Mouse (Mus musculus) megakaryocyte, adult 5-6 weeks (primary cell): Measurements from ENCODE around the gene Capn1. TPM values are rescaled to one million over a fixed set of nuclear protein-coding genes. Genes with fewer than 3 reads are reported as not detected.

Experiments used
- ATAC-seq: 2 replicates; pipeline ENCODE4 v1.8.0; 2016; ENCODE audit warnings: mild to moderate bottlenecking, inconsistent platforms; ENCODE audit not compliant: poor library complexity, severe bottlenecking
- total RNA-seq, 2 experiments: library from RNA; stranded (forward) in 1 of 2; stranded (reverse) in 1 of 2; fragments of 153-499, 151-499 nt in 1 of 2; fragments of 221-1000, 200-1000 nt in 1 of 2; gene quantifications; 2 replicates each; pipeline versions ENCODE4 v1.2.3 to v1.2.4; 2015 to 2017

The Capn1 gene
- total RNA-seq, 2 experiments from 2014 or later = 31.1 to 54.8 TPM

- 0 out of 2 replicates have a peak, but pooled peaks have one; percentile 13 for ATAC-seq
Measured at GRCm38 (mm10) chr19:5991467-5991866, 24.2 kb downstream of the Capn1 start.

GRCm38 (mm10) chr19:5990921-5991320, 24.8 kb downstream of the Capn1 start:
- ATAC-seq = no peak

DNA sequence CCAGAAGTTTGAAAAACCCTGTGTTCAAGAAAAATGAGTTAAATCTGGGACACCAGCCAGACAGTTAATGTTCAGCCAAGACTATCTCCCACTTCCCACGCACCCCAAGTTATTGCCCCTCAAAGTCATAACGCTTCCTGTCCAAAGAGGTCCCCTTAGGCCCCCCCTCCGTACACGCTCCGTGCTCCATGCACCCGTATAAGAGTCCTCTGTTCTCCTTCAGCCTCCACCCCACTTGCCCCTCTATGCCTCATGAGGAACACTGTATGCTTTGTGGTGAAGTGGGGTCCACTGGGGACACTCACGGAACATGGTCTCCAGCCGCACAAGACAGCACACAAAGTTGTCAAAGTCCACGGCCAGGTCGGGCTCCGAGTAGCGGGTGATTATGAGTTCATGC, 25.7 kb downstream of the Capn1 start:
- ATAC-seq = no peak

DNA sequence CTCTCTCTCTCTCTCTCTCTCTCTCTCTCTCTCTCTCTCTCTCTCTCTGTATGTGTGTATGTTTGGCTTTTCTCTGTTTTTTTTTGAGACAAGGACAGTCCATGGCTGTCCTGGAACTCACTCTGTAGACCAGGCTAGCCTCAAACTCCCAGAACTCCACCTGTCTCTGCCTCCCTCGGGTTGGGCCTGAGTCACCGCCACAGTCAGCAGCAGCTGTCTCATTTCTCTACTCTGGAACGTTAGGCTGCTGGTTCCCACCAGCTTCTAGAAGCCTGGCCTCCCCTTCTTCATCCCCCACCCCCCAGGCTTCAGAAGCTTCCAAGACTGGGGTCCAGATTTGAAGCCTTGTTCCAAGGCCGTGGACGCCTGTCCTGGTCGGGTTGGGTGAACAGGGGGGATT, 26.1 kb downstream of the Capn1 start:
- no peak for ATAC-seq

- ATAC-seq = peak; percentile 92
Measured at GRCm38 (mm10) chr19:5988815-5989452, 26.8 kb downstream of the Capn1 start.

DNA sequence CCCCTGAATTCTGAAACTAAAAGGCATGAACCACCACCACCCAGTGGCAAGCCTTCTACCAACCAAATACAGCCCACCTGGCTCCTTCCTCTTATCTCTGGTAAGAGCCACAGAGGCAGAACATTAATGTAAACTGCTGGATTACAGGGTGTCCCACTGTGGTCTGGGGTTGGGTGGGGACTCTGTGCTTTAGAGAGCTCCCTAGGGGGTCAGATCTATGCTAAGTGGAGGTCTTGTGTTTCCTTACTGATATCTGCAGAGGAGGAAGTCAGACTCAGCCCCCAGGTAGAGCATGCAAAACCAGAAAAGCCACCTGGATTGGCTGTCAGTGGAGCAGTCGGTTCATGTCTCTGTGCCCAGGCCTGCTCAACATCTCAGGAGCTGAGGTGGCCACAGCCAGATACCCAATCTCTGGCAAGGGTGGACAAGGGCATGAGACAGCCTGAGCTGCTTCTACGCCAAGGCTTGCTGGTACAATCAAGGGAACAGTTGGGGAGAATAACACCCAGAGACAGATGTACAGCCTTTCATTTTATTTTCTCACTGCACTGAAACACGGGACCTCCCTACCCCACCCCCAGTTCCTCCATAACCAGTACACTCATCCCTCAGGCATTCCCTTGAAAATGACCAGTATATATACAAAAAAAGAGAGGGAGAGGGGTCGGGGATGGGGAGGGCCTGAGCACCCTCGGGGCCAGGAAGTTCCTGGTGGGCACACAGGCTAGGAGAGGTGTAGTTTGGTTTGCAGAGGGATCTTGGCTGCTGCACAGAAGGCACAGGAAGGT, 27.5 kb downstream of the Capn1 start:
- ATAC-seq = no peak

GRCm38 (mm10) chr19:5986043-5986442, 29.7 kb downstream of the Capn1 start, which contains the start of gene Slc22a20:
TSS of gene Slc22a20 (minus strand) at chr19:5986143.
- no peak for ATAC-seq

DNA sequence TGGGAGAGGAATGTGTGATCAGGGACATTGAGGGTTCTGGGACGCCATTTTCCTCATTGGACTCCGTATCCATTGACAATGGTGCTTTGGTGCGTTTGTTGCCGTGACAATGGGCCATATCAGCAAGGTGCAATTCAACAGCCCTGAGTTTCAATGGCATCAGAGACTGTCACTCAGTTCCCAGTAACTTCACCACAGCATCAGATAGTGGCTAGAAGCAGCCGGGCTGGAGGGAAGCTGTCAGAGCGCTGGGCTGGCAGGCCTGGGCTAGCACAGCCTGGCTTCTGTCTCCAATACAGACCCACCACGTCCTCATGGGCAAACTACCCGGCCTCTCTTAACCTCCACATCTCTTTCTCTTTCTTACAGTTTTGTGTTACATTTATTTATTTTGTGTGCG, 35.2 kb downstream of the Capn1 start:
- ATAC-seq = no peak

- no peak for ATAC-seq
Measured at GRCm38 (mm10) chr19:5977717-5978116, 38.0 kb downstream of the Capn1 start.

- no peak for ATAC-seq
Measured at GRCm38 (mm10) chr19:5975676-5976075, 40.0 kb downstream of the Capn1 start.

- ATAC-seq = no peak
Measured at GRCm38 (mm10) chr19:5975112-5975511, 40.6 kb downstream of the Capn1 start.

- no peak for ATAC-seq
Measured at GRCm38 (mm10) chr19:5967664-5968063, 48.0 kb downstream of the Capn1 start.

GRCm38 (mm10) chr19:5966786-5967185, 48.9 kb downstream of the Capn1 start:
- no peak for ATAC-seq

DNA sequence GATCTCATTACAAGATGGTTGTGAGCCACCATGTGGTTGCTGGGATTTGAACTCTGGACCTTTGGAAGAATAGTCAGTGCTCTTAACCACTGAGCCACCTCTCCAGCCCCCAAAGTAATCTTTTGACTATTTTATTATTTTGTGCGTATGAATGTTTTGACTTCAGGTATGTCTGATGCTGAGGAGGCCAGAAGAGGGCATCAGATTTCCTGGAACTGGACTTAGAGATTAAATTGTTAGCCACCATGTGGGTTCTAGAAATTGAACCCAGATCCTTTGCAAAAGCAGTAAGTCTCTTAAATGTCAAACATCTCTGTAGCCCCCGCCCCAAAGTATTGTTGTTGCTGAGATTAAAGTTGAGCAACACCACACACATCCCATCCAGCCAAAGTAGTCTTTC, 49.8 kb downstream of the Capn1 start:
- no peak for ATAC-seq

DNA sequence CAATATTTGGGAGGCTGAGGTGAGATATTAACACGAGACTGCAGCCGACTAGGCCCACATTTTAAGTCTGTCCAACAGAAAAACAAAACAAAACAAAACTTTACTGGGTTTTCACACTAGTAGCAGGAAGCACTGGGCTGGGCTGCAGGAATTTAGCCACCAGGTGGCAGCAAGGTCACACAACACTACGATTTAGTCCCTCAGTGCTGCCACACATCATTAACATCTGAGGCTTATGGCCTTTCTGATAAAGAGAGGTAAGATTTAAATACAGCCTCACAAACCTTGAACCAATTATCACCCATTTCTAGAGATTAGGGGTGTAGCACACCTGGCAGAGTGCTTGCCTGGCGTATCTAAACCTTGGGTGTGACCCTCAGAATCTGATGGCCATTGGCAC, 50.4 kb downstream of the Capn1 start:
- ATAC-seq = peak; percentile 70

GRCm38 (mm10) chr19:5964804-5965203, 50.9 kb downstream of the Capn1 start:
- no peak for ATAC-seq

DNA sequence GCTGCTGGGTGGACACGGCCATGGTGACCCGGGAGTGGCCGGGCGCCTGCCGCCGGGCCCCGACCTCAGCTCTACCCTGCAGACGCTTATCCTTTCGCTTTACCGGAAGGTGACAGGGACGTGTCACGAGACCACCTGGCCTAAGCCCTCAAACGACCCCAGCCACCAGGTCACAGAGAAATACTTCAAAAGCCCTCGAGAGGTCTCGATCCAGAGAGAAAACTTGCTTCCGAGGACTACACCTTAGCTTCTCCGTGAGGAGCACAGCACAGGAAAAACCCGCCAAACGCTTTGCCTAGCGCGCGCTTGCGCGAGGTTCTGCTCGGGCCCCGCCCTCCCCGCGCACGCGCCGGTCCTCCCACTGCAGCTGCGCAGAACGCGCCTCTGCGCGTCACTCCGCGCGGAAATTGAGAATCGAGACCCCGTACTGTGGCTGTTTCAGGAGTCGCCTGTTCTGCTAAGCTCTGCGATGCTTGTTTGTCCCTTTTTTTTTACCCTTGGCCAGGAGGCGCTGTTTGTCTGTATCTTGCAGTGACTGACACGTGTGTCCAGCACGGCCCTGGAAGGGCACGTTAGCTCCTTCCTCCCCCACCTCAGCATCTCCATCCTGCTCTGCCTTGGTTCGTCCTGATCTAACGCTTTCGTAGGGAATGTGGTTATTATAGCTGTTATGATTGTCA, 51.7 kb downstream of the Capn1 start, which contains the start of gene Pola2:
Pola2 (minus strand) TSS at position 320 of the 680 bp plus-strand sequence.
- ATAC-seq = peak; percentile 83

DNA sequence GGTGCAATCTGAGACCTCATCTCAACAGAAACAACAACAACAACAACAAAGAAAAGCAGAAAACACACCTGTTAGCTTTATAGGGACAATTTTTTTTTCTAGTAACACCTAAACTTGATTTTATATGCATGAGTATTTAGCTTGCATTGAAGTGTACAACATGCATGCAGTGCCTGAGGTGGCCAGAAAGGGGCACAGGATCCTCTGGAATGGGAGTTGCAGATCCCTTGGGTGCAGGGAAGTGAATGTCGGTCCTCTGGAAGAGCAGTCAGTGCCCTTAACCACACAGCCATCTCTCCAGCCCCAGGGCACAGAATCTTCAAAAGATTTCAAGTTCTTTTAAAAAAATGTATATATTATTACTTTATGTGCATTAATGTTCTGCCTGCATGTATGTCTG, 53.0 kb downstream of the Capn1 start:
- ATAC-seq = no peak

GRCm38 (mm10) chr19:5957371-5957770, 58.3 kb downstream of the Capn1 start:
- ATAC-seq = no peak

GRCm38 (mm10) chr19:5956685-5957084, 59.0 kb downstream of the Capn1 start:
- ATAC-seq = peak; percentile 87
